Mouse (Mus musculus): ENCODE data around the gene Galt. TPM values are rescaled to one million over a fixed set of nuclear protein-coding genes. Genes with fewer than 3 reads are reported as not detected.

Galt gene
- 10 to 100 TPM in 23 of 26 experiments, 1 to 10 TPM in 3; 3.7 to 81.1 (median 36.6) TPM for total RNA-seq (2018; cell fraction: chromatin; rRNA removed)
- 10 to 100 TPM; 11.1 to 29.0 (median 20.4) TPM for total RNA-seq (2018; cell fraction: cytosol; rRNA removed)
- 10 to 100 TPM in 23 of 26 experiments, 1 to 10 TPM in 3; 7.9 to 56.8 (median 28.9) TPM for total RNA-seq (2018; cell fraction: nucleus; rRNA removed)
- 18.2 to 19.2 TPM (median 18.2 TPM) in 3 replicates for polyA plus RNA-seq (2018)

- H3K79me2 ChIP-seq (ENCODE audit: inconsistent target): no peaks in the 10 kb centered on the region
- H3K36me3 ChIP-seq (ENCODE audit: inconsistent target): peaks cover 7% of the 10 kb centered on the region; the same call in 1 of the 2 replicates
- peak within 1 kb of the TSS; percentile 83 for H3K4me3 ChIP-seq (ENCODE audit: inconsistent target)
- WGBS (ENCODE audit: missing documents): 17% methylated on average over 14 of the region's 14 CpGs
- H3K27ac ChIP-seq: peak within 1 kb of the TSS; percentile 75
Observed at GRCm38 (mm10) chr4:41754797-41755337, at the start of gene Galt. Galt (plus strand) TSS chr4:41755228.

GRCm38 (mm10) chr4:41705922-41706754 lies 48.9 kb upstream of the Galt start:
- Histone ChIP-seq H3K36me3 (ENCODE audit: inconsistent target) (no peaks in the 10 kb centered on the region), H3K27ac (no peak overlapping the region), H3K4me3 (ENCODE audit: inconsistent target) (no peak overlapping the region), H3K79me2 (ENCODE audit: inconsistent target) (no peaks in the 10 kb centered on the region)
- 81% methylated on average over 19 of the region's 19 CpGs for WGBS (ENCODE audit: missing documents)

- H3K27ac ChIP-seq: no peak overlapping the region
- no peaks in the 10 kb centered on the region for H3K79me2 ChIP-seq (ENCODE audit: inconsistent target)
- H3K36me3 ChIP-seq (ENCODE audit: inconsistent target): no peaks in the 10 kb centered on the region
- WGBS (ENCODE audit: missing documents): 13% methylated on average over 13 of the region's 13 CpGs
- no peak overlapping the region for H3K4me3 ChIP-seq (ENCODE audit: inconsistent target)
Observed at GRCm38 (mm10) chr4:41707011-41707535, 48.0 kb upstream of the Galt start.

GRCm38 (mm10) chr4:41708192-41708745 lies 46.8 kb upstream of the Galt start:
- Histone ChIP-seq H3K79me2 (ENCODE audit: inconsistent target) (no peaks in the 10 kb centered on the region; the same call in 1 of the 2 replicates), H3K36me3 (ENCODE audit: inconsistent target) (no peaks in the 10 kb centered on the region), H3K4me3 (ENCODE audit: inconsistent target) (no peak overlapping the region), H3K27ac (no peak overlapping the region)
- WGBS (ENCODE audit: missing documents): 53% methylated on average over 7 of the region's 8 CpGs

- no peak overlapping the region for H3K4me3 ChIP-seq (ENCODE audit: inconsistent target)
- WGBS (ENCODE audit: missing documents): 86% methylated on average over 4 of the region's 4 CpGs
- H3K79me2 ChIP-seq (ENCODE audit: inconsistent target): no peaks in the 10 kb centered on the region; the same call in 1 of the 2 replicates
- no peaks in the 10 kb centered on the region for H3K36me3 ChIP-seq (ENCODE audit: inconsistent target)
- no peak overlapping the region for H3K27ac ChIP-seq
Observed at GRCm38 (mm10) chr4:41710229-41710628, 44.8 kb upstream of the Galt start.

GRCm38 (mm10) chr4:41711705-41712375 lies 43.2 kb upstream of the Galt start:
- WGBS (ENCODE audit: missing documents): 88% methylated on average over 16 of the region's 16 CpGs
- Histone ChIP-seq H3K27ac (no peak overlapping the region), H3K79me2 (ENCODE audit: inconsistent target) (no peaks in the 10 kb centered on the region; the same call in 1 of the 2 replicates), H3K4me3 (ENCODE audit: inconsistent target) (no peak overlapping the region), H3K36me3 (ENCODE audit: inconsistent target) (peaks cover 8% of the 10 kb centered on the region; the same call in 1 of the 2 replicates)

GRCm38 (mm10) chr4:41712421-41713196 lies 42.4 kb upstream of the Galt start:
- Histone ChIP-seq H3K27ac (peak overlapping the region; percentile 54), H3K4me3 (ENCODE audit: inconsistent target) (peak overlapping the region; percentile 91), H3K36me3 (ENCODE audit: inconsistent target) (peaks cover 16% of the 10 kb centered on the region; the same call in 1 of the 2 replicates), H3K79me2 (ENCODE audit: inconsistent target) (no peaks in the 10 kb centered on the region; the same call in 1 of the 2 replicates)
- WGBS (ENCODE audit: missing documents): 50% methylated on average over 27 of the region's 31 CpGs

GRCm38 (mm10) chr4:41713197-41714067 lies 41.6 kb upstream of the Galt start, which contains the start of gene Rpp25l:
Rpp25l (minus strand) TSS chr4:41713534.
- Histone ChIP-seq H3K36me3 (ENCODE audit: inconsistent target) (peaks cover 23% of the 10 kb centered on the region; the same call in 1 of the 2 replicates), H3K4me3 (ENCODE audit: inconsistent target) (peak within 1 kb of the TSS; percentile 91), H3K79me2 (ENCODE audit: inconsistent target) (no peaks in the 10 kb centered on the region; the same call in 1 of the 2 replicates), H3K27ac (peak within 1 kb of the TSS; percentile 54)
- WGBS (ENCODE audit: missing documents): under 1% methylated on average over 61 of the region's 61 CpGs

- Histone ChIP-seq H3K4me3 (ENCODE audit: inconsistent target) (no peak overlapping the region), H3K79me2 (ENCODE audit: inconsistent target) (no peaks in the 10 kb centered on the region; the same call in 1 of the 2 replicates), H3K36me3 (ENCODE audit: inconsistent target) (peaks cover 31% of the 10 kb centered on the region), H3K27ac (no peak overlapping the region)
- WGBS (ENCODE audit: missing documents): 12% methylated on average over 8 of the region's 8 CpGs
Observed at GRCm38 (mm10) chr4:41714276-41714675, 40.8 kb upstream of the Galt start.

- no peak overlapping the region for H3K4me3 ChIP-seq (ENCODE audit: inconsistent target)
- WGBS (ENCODE audit: missing documents): 80% methylated on average over 8 of the region's 8 CpGs
- H3K79me2 ChIP-seq (ENCODE audit: inconsistent target): no peaks in the 10 kb centered on the region; the same call in 1 of the 2 replicates
- H3K27ac ChIP-seq: no peak overlapping the region
- peaks cover 39% of the 10 kb centered on the region for H3K36me3 ChIP-seq (ENCODE audit: inconsistent target)
Observed at GRCm38 (mm10) chr4:41715082-41715481, 39.9 kb upstream of the Galt start.

GRCm38 (mm10) chr4:41715596-41715995 lies 39.4 kb upstream of the Galt start:
- Histone ChIP-seq H3K36me3 (ENCODE audit: inconsistent target) (peaks cover 45% of the 10 kb centered on the region), H3K4me3 (ENCODE audit: inconsistent target) (no peak overlapping the region), H3K27ac (no peak overlapping the region), H3K79me2 (ENCODE audit: inconsistent target) (no peaks in the 10 kb centered on the region; the same call in 1 of the 2 replicates)
- WGBS (ENCODE audit: missing documents): 89% methylated on average over 5 of the region's 5 CpGs

GRCm38 (mm10) chr4:41716834-41717233 lies 38.2 kb upstream of the Galt start:
- Histone ChIP-seq H3K36me3 (ENCODE audit: inconsistent target) (peaks cover 46% of the 10 kb centered on the region), H3K4me3 (ENCODE audit: inconsistent target) (no peak overlapping the region), H3K79me2 (ENCODE audit: inconsistent target) (peaks cover 6% of the 10 kb centered on the region), H3K27ac (no peak overlapping the region)
- 96% methylated on average over 6 of the region's 6 CpGs for WGBS (ENCODE audit: missing documents)
